Mouse (Mus musculus) embryonic facial prominence, embryonic 12.5 days (tissue): ENCODE data around the gene Sema7a. TPM values are rescaled to one million over a fixed set of nuclear protein-coding genes. Genes with fewer than 3 reads are reported as not detected.

Experiments
- ATAC-seq: fragments of 200-750 bp; cut with Nextera tagmentation; 2 replicates; pipeline ENCODE4 v1.8.0; 2017; ENCODE audit not compliant: insufficient number of reproducible peaks, insufficient read depth, low FRiP score, low TSS enrichment
- H3K27ac ChIP-seq: fragments of 300-500 bp; sonication (generic); 2 replicates; pipeline ENCODE4 v1.5.1; 2016; ENCODE audit warnings: mild to moderate bottlenecking
- H3K27me3 ChIP-seq: fragments of 300-500 bp; sonication (generic); 2 replicates; pipeline ENCODE4 v1.6.1; 2016; ENCODE audit warnings: mild to moderate bottlenecking, moderate library complexity
- H3K36me3 ChIP-seq: fragments of 300-500 bp; sonication (generic); 2 replicates; pipeline ENCODE4 v1.6.1; 2016; ENCODE audit warnings: mild to moderate bottlenecking
- H3K4me1 ChIP-seq: fragments of 300-500 bp; sonication (generic); 2 replicates; pipeline ENCODE4 v1.6.1; 2016
- H3K4me2 ChIP-seq: fragments of 300-500 bp; sonication (generic); replicated peaks from 2 replicates; pipeline ENCODE4 v1.6.1; 2016; ENCODE audit warnings: mild to moderate bottlenecking, moderate library complexity
- H3K4me3 ChIP-seq: fragments of 300-500 bp; sonication (generic); 2 replicates; pipeline ENCODE4 v1.5.1; 2016; ENCODE audit warnings: mild to moderate bottlenecking
- H3K9ac ChIP-seq: fragments of 300-500 bp; sonication (generic); 2 replicates; pipeline ENCODE4 v1.6.1; 2016; ENCODE audit warnings: mild to moderate bottlenecking, moderate library complexity
- H3K9me3 ChIP-seq: fragments of 300-500 bp; sonication (generic); 2 replicates; pipeline ENCODE4 v1.6.1; 2016; ENCODE audit warnings: mild to moderate bottlenecking, moderate library complexity
- WGBS: fragments of 180-500 bp; shearing (Covaris S2); methylation state at CpG from one replicate; pipeline ENCODE4 v1.1.7; 2016; 5-methylcytosine and 5-hydroxymethylcytosine counted together
- polyA plus RNA-seq: library from polyadenylated mRNA; unstranded; fragments of >200 nt; fragmentation: Nextera tagmentation; extraction: Ambion mirVana; gene quantifications from 2 replicates; pipeline ENCODE4 v1.2.1, GENCODE M21; 2016

Sema7a gene
- polyA plus RNA-seq, 1 experiment from 2014 or later, result 0.45 TPM

GRCm38 (mm10) chr9:57990438-57991110, 50.7 kb downstream of the Sema7a start:
- H3K4me3 ChIP-seq, result no peak overlapping the region
- H3K27ac ChIP-seq, result no peak overlapping the region
- no peaks in the 10 kb centered on the region for H3K27me3 ChIP-seq
- no peak overlapping the region for H3K9ac ChIP-seq
- H3K4me1 ChIP-seq, result peaks cover 9% of the 10 kb centered on the region; the same call in 1 of the 2 replicates
- H3K9me3 ChIP-seq, result no peaks in the 10 kb centered on the region
- ATAC-seq, result no peak
- no peaks in the 10 kb centered on the region for H3K36me3 ChIP-seq
- no peak overlapping the region for H3K4me2 ChIP-seq
- WGBS, result 37% methylated on average over 10 of the region's 10 CpGs

GRCm38 (mm10) chr9:57992060-57992459, 52.1 kb downstream of the Sema7a start:
- Histone ChIP-seq H3K27me3 (peaks cover 8% of the 10 kb centered on the region), H3K4me1 (peaks cover 9% of the 10 kb centered on the region; the same call in 1 of the 2 replicates), H3K4me3 (no peak overlapping the region), H3K9me3 (no peaks in the 10 kb centered on the region), H3K27ac (no peak overlapping the region), H3K4me2 (no peak overlapping the region), H3K9ac (no peak overlapping the region), H3K36me3 (no peaks in the 10 kb centered on the region)
- ATAC-seq, result no peak
- WGBS, result 78% methylated on average over 3 of the region's 3 CpGs

GRCm38 (mm10) chr9:57992781-57993591, 53.1 kb downstream of the Sema7a start:
- WGBS, result 30% methylated on average over 8 of the region's 8 CpGs
- no peak for ATAC-seq
- Histone ChIP-seq H3K36me3 (no peaks in the 10 kb centered on the region), H3K9ac (no peak overlapping the region), H3K4me1 (peaks cover 14% of the 10 kb centered on the region; the same call in 1 of the 2 replicates), H3K27ac (no peak overlapping the region), H3K9me3 (no peaks in the 10 kb centered on the region), H3K4me2 (no peak overlapping the region), H3K27me3 (peaks cover 17% of the 10 kb centered on the region), H3K4me3 (no peak overlapping the region)

- peaks cover 33% of the 10 kb centered on the region for H3K27me3 ChIP-seq
- no peaks in the 10 kb centered on the region for H3K9me3 ChIP-seq
- WGBS, result 28% methylated on average over 4 of the region's 4 CpGs
- H3K4me3 ChIP-seq, result no peak overlapping the region
- no peaks in the 10 kb centered on the region for H3K36me3 ChIP-seq
- no peak for ATAC-seq
- H3K9ac ChIP-seq, result no peak overlapping the region
- H3K27ac ChIP-seq, result no peak overlapping the region
- peaks cover 15% of the 10 kb centered on the region; the same call in 1 of the 2 replicates for H3K4me1 ChIP-seq
- no peak overlapping the region for H3K4me2 ChIP-seq
Measured at GRCm38 (mm10) chr9:57995282-57995681, 55.4 kb downstream of the Sema7a start.

- Histone ChIP-seq H3K27ac (no peak overlapping the region), H3K27me3 (peaks cover 34% of the 10 kb centered on the region), H3K9me3 (no peaks in the 10 kb centered on the region), H3K4me1 (peaks cover 15% of the 10 kb centered on the region; the same call in 1 of the 2 replicates), H3K36me3 (no peaks in the 10 kb centered on the region), H3K9ac (no peak overlapping the region), H3K4me2 (peak overlapping the region; percentile 48), H3K4me3 (peak overlapping the region; percentile 16; the same call in 1 of the 2 replicates)
- peak; percentile 81 for ATAC-seq
- 25% methylated on average over 13 of the region's 13 CpGs for whole genome bisulfite sequencing
Measured at GRCm38 (mm10) chr9:57997511-57998031, 57.7 kb downstream of the Sema7a start.

- Histone ChIP-seq H3K4me2 (peak overlapping the region; percentile 48), H3K27me3 (peaks cover 34% of the 10 kb centered on the region), H3K4me1 (peaks cover 9% of the 10 kb centered on the region; the same call in 1 of the 2 replicates), H3K36me3 (no peaks in the 10 kb centered on the region), H3K9me3 (no peaks in the 10 kb centered on the region), H3K27ac (no peak overlapping the region), H3K9ac (no peak overlapping the region), H3K4me3 (peak overlapping the region; percentile 16; the same call in 1 of the 2 replicates)
- 0 out of 2 replicates have a peak, but pooled peaks have one; percentile 8 for ATAC-seq
- under 1% methylated on average over 20 of the region's 20 CpGs for WGBS
Measured at GRCm38 (mm10) chr9:57998032-57998659, 58.2 kb downstream of the Sema7a start.

DNA sequence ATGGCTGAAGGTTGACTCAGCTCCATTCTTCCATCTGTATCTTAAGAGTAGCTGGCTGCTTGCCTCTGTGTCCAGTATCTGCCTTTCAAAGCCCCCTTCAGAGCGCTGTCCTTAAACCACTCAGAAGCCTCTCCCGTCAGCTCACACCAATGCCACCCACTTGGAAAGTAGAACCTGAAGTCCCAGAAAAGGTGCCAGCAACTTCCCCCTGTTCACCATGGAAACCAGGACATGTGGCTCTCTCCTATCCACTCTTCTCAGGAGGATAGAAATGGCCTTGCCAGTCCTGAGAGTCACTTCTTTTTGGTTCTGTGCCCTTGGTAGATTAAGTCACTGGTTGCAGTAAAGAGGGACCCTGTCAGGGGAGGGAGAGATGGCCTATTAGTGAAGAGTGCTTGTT, 58.8 kb downstream of the Sema7a start:
- H3K27me3 ChIP-seq, result peaks cover 34% of the 10 kb centered on the region
- H3K4me2 ChIP-seq, result no peak overlapping the region
- no peak overlapping the region for H3K27ac ChIP-seq
- no peak overlapping the region for H3K9ac ChIP-seq
- 56% methylated on average over 2 of the region's 2 CpGs for WGBS
- H3K4me3 ChIP-seq, result no peak overlapping the region
- no peak for ATAC-seq
- H3K4me1 ChIP-seq, result peaks cover 6% of the 10 kb centered on the region; the same call in 1 of the 2 replicates
- no peaks in the 10 kb centered on the region for H3K9me3 ChIP-seq
- no peaks in the 10 kb centered on the region for H3K36me3 ChIP-seq

- Histone ChIP-seq H3K9ac (no peak overlapping the region), H3K27ac (no peak overlapping the region), H3K4me3 (no peak overlapping the region), H3K27me3 (peaks cover 34% of the 10 kb centered on the region), H3K4me1 (peaks cover 6% of the 10 kb centered on the region; the same call in 1 of the 2 replicates), H3K9me3 (no peaks in the 10 kb centered on the region), H3K4me2 (no peak overlapping the region), H3K36me3 (no peaks in the 10 kb centered on the region)
- WGBS, result 51% methylated on average over 2 of the region's 2 CpGs
- ATAC-seq, result no peak
Measured at GRCm38 (mm10) chr9:57999676-58000075, 59.8 kb downstream of the Sema7a start.

GRCm38 (mm10) chr9:58003272-58003671, 63.4 kb downstream of the Sema7a start:
- H3K4me1 ChIP-seq, result no peaks in the 10 kb centered on the region
- no peak for ATAC-seq
- no peaks in the 10 kb centered on the region for H3K9me3 ChIP-seq
- no peak overlapping the region for H3K4me3 ChIP-seq
- no peaks in the 10 kb centered on the region for H3K36me3 ChIP-seq
- 21% methylated on average over 2 of the region's 2 CpGs for WGBS
- H3K4me2 ChIP-seq, result no peak overlapping the region
- H3K27ac ChIP-seq, result no peak overlapping the region
- no peak overlapping the region for H3K9ac ChIP-seq
- H3K27me3 ChIP-seq, result peaks cover 14% of the 10 kb centered on the region

- 85% methylated on average over 16 of the region's 16 CpGs for WGBS
- Histone ChIP-seq H3K36me3 (no peaks in the 10 kb centered on the region), H3K4me3 (no peak within 1 kb of the TSS), H3K27me3 (no peaks in the 10 kb centered on the region), H3K9ac (no peak within 1 kb of the TSS), H3K9me3 (no peaks in the 10 kb centered on the region), H3K4me1 (no peaks in the 10 kb centered on the region), H3K27ac (no peak within 1 kb of the TSS), H3K4me2 (no peak within 1 kb of the TSS)
- no peak for ATAC-seq
Measured at GRCm38 (mm10) chr9:58005753-58006461, 66.0 kb downstream of the Sema7a start, which contains the start of gene Cyp11a1. Cyp11a1 (plus strand) TSS chr9:58006411.
